Mouse (Mus musculus) retina, embryonic 14.5 days (tissue): Measurements from ENCODE around the gene Bcl7a.

Source experiments
- DNase-seq: peaks from one replicate; pipeline ENCODE4 v3.0.0-alpha.2; 2015; ENCODE audit warnings: low spot score

Gene Bcl7a

GRCm38 (mm10) chr5:123327686-123328085 is 15.9 kb upstream of the Bcl7a start:
- DNase-seq: no peak

GRCm38 (mm10) chr5:123333566-123333965 is 10.1 kb upstream of the Bcl7a start:
- no peak for DNase-seq

GRCm38 (mm10) chr5:123336205-123336961 is 7.3 kb upstream of the Bcl7a start:
- no peak for DNase-seq

GRCm38 (mm10) chr5:123338463-123338862 is 5.2 kb upstream of the Bcl7a start:
- DNase-seq: no peak

- DNase-seq: no peak
Observed at GRCm38 (mm10) chr5:123344628-123344962, 961 bp downstream of the Bcl7a start.

GRCm38 (mm10) chr5:123344963-123345852 is 1.6 kb downstream of the Bcl7a start:
- DNase-seq: peak; percentile 73

- peak; percentile 79 for DNase-seq
Observed at GRCm38 (mm10) chr5:123345853-123346654, 2.4 kb downstream of the Bcl7a start.

GRCm38 (mm10) chr5:123346701-123347270 is 3.2 kb downstream of the Bcl7a start:
- DNase-seq: no peak

- no peak for DNase-seq
Observed at GRCm38 (mm10) chr5:123347985-123348384, 4.4 kb downstream of the Bcl7a start.

GRCm38 (mm10) chr5:123350386-123350785 is 6.8 kb downstream of the Bcl7a start:
- peak; percentile 29 for DNase-seq

GRCm38 (mm10) chr5:123355918-123356317 is 12.3 kb downstream of the Bcl7a start:
- no peak for DNase-seq

GRCm38 (mm10) chr5:123357253-123357652 is 13.6 kb downstream of the Bcl7a start:
- DNase-seq: no peak

- no peak for DNase-seq
Observed at GRCm38 (mm10) chr5:123359431-123359830, 15.8 kb downstream of the Bcl7a start.

GRCm38 (mm10) chr5:123362911-123363310 is 19.3 kb downstream of the Bcl7a start:
- no peak for DNase-seq

- no peak for DNase-seq
Observed at GRCm38 (mm10) chr5:123364302-123364971, 20.8 kb downstream of the Bcl7a start.

- peak; percentile 81 for DNase-seq
Observed at GRCm38 (mm10) chr5:123368869-123369488, 25.3 kb downstream of the Bcl7a start.

- no peak for DNase-seq
Observed at GRCm38 (mm10) chr5:123370049-123370448, 26.4 kb downstream of the Bcl7a start.

GRCm38 (mm10) chr5:123375262-123375661 is 31.6 kb downstream of the Bcl7a start:
- no peak for DNase-seq

GRCm38 (mm10) chr5:123375793-123376452 is 32.3 kb downstream of the Bcl7a start:
- DNase-seq: no peak

- DNase-seq: no peak
Observed at GRCm38 (mm10) chr5:123376569-123376968, 32.9 kb downstream of the Bcl7a start.
